Mouse (Mus musculus) cortical plate, adult 2 months (tissue): ENCODE data around the gene C1qtnf6. TPM values are rescaled to one million over a fixed set of nuclear protein-coding genes. Genes with fewer than 3 reads are reported as not detected.

ENCODE experiments used
- H3K27ac ChIP-seq: fragments of 200-500 bp; 2 replicates; pipeline ENCODE4 v1.5.1; 2012; ENCODE audit warnings: low read length, control low read depth, inconsistent platforms; ENCODE audit not compliant: insufficient read depth
- H3K4me1 ChIP-seq: fragments of 200-500 bp; 2 replicates; pipeline ENCODE4 v1.6.1; 2011; ENCODE audit warnings: low read length; ENCODE audit not compliant: control insufficient read depth, insufficient read depth
- H3K4me3 ChIP-seq: fragments of 200-500 bp; 2 replicates; pipeline ENCODE4 v1.5.1; 2011; ENCODE audit warnings: mild to moderate bottlenecking, low read length, control low read depth; ENCODE audit not compliant: insufficient read depth
- CTCF ChIP-seq: fragments of 200-500 bp; IDR thresholded peaks from 2 replicates; pipeline ENCODE4 v1.5.1; 2011; ENCODE audit warnings: mild to moderate bottlenecking, control low read depth, low read length; ENCODE audit not compliant: insufficient read depth; ENCODE audit errors: extremely low read depth
- POLR2A ChIP-seq: fragments of 200-500 bp; IDR thresholded peaks from 2 replicates; pipeline ENCODE4 v1.6.1; 2011; ENCODE audit warnings: mild to moderate bottlenecking, low read length, control low read depth; ENCODE audit not compliant: insufficient read depth; ENCODE audit errors: extremely low read depth
- polyA plus RNA-seq: library from polyadenylated mRNA; depleted of rRNA; stranded (reverse); fragments of >200 nt; gene quantifications from 2 replicates; pipeline ENCODE4 v1.2.3, GENCODE M21; 2012

Gene C1qtnf6
- polyA plus RNA-seq, 1 experiment, result 3.6 TPM

DNA sequence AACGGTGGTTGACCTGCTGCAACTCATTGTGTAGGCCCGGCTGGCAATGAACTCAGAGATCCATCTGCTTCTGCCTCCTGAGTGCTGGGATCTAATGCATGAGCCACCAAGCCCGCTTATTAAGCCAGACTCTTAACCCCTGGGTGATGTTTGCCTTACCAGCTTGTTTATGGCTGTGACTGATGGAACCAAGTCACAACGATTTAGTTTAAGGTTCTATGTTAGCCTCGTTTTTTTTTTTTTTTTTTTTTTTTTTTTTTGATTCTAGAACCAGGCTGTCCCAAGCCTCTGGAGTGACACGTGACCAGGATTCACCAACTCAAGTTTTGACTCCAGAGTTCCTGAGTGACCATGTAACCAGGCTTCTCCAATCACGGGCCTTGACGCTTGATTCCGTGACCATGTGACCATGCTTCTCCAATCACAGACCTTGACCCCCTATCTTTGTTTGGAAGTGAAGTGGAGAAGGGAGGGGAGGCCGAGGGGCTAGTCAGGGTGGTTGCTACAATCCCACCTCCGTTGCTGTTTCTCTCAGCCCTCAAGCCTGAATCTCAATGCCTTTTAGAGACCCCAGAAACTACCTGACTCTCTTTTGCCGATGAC is 21.8 kb downstream of the C1qtnf6 start:
- TF ChIP-seq CTCF, result no peak
- no peak for TF ChIP-seq POLR2A
- Histone ChIP-seq H3K27ac (no peak overlapping the region), H3K4me1 (no peaks in the 10 kb centered on the region), H3K4me3 (no peak overlapping the region)

DNA sequence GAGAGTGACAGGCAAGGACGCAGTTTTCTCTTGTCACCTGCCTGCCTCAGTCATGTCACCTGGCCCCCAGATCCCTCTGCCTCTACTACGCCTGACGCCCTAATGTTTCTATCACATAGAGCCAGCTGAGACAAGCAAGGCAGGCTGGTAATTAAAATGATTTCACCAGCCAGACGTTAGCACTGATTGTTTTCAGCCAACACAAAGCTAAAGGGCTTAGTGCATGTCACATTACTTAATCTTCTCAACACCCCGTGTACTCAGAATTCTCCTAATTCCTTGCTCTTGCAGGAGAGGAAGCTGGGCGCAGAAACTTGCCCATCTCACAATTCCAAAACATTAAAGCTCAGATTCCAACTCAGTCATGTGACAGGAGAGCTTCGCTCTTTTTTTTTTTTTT is 22.8 kb downstream of the C1qtnf6 start:
- no peak overlapping the region for H3K4me3 ChIP-seq
- TF ChIP-seq CTCF, result no peak
- TF ChIP-seq POLR2A, result no peak
- H3K4me1 ChIP-seq, result no peaks in the 10 kb centered on the region
- no peak overlapping the region for H3K27ac ChIP-seq

DNA sequence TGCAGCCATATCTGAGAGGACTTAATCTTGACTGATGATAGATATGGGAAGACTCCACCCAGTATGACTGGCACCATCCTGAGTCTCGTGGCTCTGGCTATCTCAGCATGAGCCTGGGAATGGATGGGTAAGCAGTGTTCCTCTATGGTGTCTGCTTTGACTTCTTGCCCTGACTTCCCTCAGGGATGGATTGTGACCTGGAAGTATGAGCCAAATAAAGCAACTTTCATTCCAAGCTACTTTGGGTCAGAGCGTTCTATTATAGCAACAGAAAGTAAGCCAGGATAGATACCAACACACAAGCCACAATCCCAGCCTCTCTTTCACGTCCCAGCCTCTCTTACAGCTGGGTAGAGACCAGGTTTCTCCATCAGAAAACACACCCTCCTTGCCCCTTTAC is 25.7 kb downstream of the C1qtnf6 start:
- no peaks in the 10 kb centered on the region for H3K4me1 ChIP-seq
- H3K27ac ChIP-seq, result no peak overlapping the region
- no peak for TF ChIP-seq CTCF
- H3K4me3 ChIP-seq, result no peak overlapping the region

- Histone ChIP-seq H3K4me1 (no peaks in the 10 kb centered on the region), H3K27ac (no peak overlapping the region), H3K4me3 (no peak overlapping the region)
- TF ChIP-seq CTCF (no peak), POLR2A (no peak)
Measured at GRCm38 (mm10) chr15:78504816-78505215, 26.4 kb downstream of the C1qtnf6 start.

- no peak for TF ChIP-seq POLR2A
- no peak for TF ChIP-seq CTCF
- Histone ChIP-seq H3K4me1 (no peaks in the 10 kb centered on the region), H3K4me3 (no peak overlapping the region), H3K27ac (no peak overlapping the region)
Measured at GRCm38 (mm10) chr15:78504013-78504412, 27.2 kb downstream of the C1qtnf6 start.

- Histone ChIP-seq H3K4me1 (no peaks in the 10 kb centered on the region), H3K27ac (no peak overlapping the region), H3K4me3 (no peak overlapping the region)
- no peak for TF ChIP-seq CTCF
- TF ChIP-seq POLR2A, result no peak
Measured at GRCm38 (mm10) chr15:78502437-78503132, 28.6 kb downstream of the C1qtnf6 start.

DNA sequence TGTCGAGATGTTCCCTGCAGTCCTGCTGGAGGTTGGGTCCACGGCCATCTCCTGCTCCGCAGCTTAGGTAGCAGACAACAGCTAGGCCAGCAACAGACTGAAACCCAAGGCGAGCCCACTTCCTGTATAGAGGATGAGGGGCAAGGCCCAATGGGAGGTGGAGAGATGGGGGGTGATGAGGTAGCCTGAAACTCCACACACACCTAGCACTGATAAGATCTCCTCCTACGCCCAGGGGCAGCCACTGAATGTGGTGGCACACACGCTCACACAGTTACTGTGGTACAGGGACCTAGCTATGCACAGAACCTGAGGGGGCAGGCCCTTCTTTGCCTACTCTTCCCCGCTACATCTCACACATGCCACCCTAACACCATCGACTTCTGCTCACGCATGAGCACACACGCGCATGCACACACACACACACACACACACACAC is 36.2 kb downstream of the C1qtnf6 start, which contains the start of gene Il2rb:
Il2rb (minus strand) TSS at position 304 of the 439 bp plus-strand sequence.
- H3K4me3 ChIP-seq, result no peak within 1 kb of the TSS
- no peaks in the 10 kb centered on the region for H3K4me1 ChIP-seq
- no peak within 1 kb of the TSS for H3K27ac ChIP-seq
- TF ChIP-seq CTCF, result no peak
- no peak for TF ChIP-seq POLR2A

- H3K4me1 ChIP-seq, result no peaks in the 10 kb centered on the region
- no peak overlapping the region for H3K27ac ChIP-seq
- H3K4me3 ChIP-seq, result no peak overlapping the region
- TF ChIP-seq CTCF (no peak), POLR2A (no peak)
Measured at GRCm38 (mm10) chr15:78493401-78494010, 37.7 kb downstream of the C1qtnf6 start.

DNA sequence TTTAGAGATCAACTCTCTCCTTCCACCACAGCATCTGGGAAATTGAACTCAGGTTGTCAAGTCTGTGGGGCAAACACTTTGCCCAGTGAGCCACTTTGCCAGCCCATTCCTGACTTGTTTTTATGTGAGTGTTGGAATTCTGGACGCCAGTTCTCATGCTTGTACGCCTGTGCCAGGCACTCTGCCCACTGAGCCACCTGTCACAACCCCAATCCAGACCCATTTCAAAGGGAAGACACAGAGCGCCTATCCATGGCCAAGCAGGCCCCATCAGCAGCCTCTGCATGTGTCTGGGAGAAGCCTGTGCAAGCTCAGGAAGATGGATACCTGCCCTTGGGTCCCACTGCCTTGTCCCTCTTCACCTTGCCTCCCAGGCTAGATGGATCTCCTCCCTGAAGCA is 39.9 kb downstream of the C1qtnf6 start:
- TF ChIP-seq POLR2A (no peak), CTCF (no peak)
- Histone ChIP-seq H3K4me3 (no peak overlapping the region), H3K27ac (no peak overlapping the region)

GRCm38 (mm10) chr15:78489906-78490305 is 41.3 kb downstream of the C1qtnf6 start:
- no peak overlapping the region for H3K4me3 ChIP-seq
- TF ChIP-seq POLR2A (no peak), CTCF (no peak)

More for the DNA sequence above, 39.9 kb downstream of the C1qtnf6 start:
- H3K4me1 ChIP-seq, result no peaks in the 10 kb centered on the region

More at GRCm38 (mm10) chr15:78489906-78490305, 41.3 kb downstream of the C1qtnf6 start:
- Histone ChIP-seq H3K4me1 (no peaks in the 10 kb centered on the region), H3K27ac (no peak overlapping the region)
